Mouse (Mus musculus): ENCODE results near the gene Sh3pxd2b.
A peak's percentile ranks its signal among the peaks of the same experiment; 100 is the strongest.

The Sh3pxd2b gene

GRCm38 (mm10) chr11:32425043-32425658, 77.5 kb downstream of the Sh3pxd2b start:
- no peak for ATAC-seq (ENCODE audit: low TSS enrichment)

GRCm38 (mm10) chr11:32427537-32427936, 79.9 kb downstream of the Sh3pxd2b start:
- ATAC-seq (ENCODE audit: low TSS enrichment): no peak

- ATAC-seq (ENCODE audit: low TSS enrichment): no peak
Measured at GRCm38 (mm10) chr11:32435410-32436060, 87.9 kb downstream of the Sh3pxd2b start.

DNA sequence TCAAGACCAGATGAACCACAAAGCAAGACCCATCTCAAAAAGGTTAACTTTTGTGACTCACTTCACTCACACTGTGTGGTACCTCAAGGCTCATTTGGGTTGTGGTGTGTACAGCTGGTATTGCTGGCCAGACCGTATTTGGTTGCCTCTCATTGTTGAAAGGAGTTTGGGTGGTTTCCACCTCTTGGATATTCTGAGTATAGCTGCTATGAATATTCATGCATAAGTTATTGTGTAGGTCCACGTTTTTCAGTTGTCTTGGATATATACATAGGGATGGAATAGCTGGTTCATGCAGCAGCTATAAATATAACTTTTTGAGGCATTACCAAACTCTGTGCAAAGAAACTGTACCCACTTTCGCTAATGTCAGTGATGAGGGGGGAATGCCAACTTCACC, 95.0 kb downstream of the Sh3pxd2b start:
- peak; percentile 97 for ATAC-seq (ENCODE audit: low TSS enrichment)

DNA sequence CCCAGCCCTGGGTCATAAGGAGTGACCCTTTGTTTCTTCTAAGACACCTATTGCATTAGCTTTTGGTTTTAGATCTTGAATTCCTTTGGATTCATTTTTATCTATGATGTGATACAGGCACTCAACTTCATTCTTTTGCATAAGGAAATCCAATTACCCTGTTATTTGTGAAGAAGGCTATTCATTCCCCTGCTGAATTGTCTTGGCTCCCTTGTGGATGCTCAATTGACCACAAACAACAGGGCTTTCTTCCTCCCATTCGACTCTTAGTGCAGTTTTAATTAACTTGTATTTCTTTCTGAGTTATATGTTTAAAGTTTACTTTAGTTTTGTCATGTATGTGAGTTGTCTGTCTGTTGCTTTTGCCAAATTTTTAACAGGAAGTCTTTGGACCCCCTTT, 96.6 kb downstream of the Sh3pxd2b start:
- ATAC-seq (ENCODE audit: low TSS enrichment): no peak

DNA sequence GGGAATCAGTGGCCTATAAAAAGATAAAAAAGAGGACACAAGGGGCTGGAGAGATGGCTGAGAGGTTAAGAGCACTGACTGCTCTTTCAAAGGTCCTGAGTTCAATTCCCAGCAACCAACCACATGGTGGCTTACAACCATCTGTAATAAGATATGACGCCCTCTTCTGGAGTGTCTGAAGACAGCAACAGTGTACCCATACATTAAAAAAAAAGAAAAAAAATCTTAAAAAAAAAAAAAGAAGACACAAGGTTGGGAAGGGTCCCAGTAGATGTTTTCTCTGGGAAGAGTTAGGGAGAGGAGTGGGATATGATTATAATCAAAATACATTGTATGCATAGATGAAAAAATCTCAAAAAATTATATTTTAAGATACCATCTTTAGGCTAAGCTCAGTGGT, 97.5 kb downstream of the Sh3pxd2b start:
- no peak for ATAC-seq (ENCODE audit: low TSS enrichment)

GRCm38 (mm10) chr11:32445637-32446226, 98.1 kb downstream of the Sh3pxd2b start:
- no peak for ATAC-seq (ENCODE audit: low TSS enrichment)

DNA sequence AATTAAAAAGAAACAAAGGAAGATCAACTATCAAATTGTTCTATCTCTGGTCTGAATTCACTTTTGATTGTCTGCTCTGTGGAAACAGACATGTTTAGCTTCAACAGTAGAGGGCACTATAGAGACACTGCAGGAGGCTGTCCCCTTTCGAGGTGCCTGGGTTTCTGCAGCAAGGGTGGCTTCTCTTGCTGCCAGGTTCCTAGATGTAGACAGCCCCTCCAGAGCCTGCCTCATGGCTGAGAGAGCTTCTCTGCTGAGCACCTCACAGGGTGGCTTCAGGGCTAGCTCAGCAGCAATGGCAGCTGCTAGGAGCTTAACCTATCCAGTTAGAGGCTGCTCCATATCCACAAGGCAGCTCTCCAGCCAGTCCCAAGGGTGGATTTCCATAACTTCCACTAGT, 102.6 kb downstream of the Sh3pxd2b start:
- peak; percentile 38; the same call in 1 of the 2 replicates for ATAC-seq (ENCODE audit: low TSS enrichment)

DNA sequence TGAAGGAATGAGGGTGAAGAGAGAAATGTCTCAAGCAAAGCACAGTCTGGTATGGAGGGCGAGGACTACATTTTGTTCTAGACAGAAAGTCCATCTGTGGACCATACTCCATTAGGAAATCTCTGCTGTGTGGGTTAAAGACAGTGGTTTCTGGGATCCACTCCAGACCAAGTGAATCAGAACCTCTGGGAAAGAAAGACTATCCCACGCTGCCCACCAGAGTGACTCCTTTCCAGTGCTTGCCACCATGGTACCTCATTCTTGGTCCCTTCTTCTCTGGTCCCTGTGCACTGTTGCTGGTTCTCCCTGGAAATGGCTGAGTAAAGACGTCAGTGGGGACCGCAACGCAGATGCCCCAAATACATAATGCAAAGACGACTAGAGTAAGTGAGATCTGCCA, 103.7 kb downstream of the Sh3pxd2b start:
- ATAC-seq (ENCODE audit: low TSS enrichment): peak; percentile 4; the same call in 1 of the 2 replicates

DNA sequence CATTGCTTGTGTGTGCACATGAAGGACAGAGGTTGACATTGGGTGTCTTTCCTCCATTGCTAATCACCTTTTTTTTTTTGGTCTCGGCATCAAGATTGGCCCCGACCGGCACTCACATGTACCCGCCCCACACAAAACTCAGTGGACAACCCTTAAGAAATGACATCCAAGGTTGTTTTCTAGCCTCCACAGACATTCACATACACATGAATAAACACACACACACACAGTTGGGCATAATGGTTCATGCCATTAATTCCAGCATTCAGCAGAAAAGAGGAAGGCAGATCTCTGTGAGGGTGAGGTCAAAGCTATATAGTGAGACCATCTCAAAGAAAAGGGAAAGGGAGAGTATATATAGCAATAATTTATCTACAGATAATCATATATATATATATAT, 105.1 kb downstream of the Sh3pxd2b start:
- ATAC-seq (ENCODE audit: low TSS enrichment): no peak

- peak; percentile 51 for ATAC-seq (ENCODE audit: low TSS enrichment)
Measured at GRCm38 (mm10) chr11:32453353-32453915, 105.8 kb downstream of the Sh3pxd2b start.

DNA sequence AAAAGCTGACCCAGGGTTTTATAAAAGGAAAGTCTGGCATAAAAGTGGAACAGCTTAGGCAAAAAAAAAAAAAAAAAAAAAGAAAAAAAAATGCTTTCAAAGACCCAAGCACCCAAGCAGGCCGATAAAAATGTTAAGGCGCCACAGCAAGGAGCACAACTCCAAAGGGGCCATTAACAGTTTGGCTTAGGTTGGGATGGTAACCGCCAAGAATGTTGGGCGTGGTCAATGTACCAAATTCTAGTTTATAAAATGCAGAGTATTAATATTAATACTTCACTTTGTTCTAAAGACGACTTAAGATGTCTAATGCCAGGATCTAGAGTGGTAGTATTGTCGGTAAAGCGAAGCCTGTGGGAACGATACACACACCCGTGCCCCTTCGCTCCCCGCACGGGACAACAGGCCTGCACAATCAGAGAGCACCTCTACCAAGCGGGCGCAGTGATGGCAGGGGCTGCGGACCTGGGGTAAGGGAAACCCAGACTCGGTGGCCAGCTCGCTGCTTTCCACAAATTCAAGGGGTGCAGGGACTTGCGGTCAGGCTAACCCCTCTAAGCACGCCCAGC, 106.7 kb downstream of the Sh3pxd2b start:
- 0 out of 2 replicates have a peak, but pooled peaks have one; percentile 2 for ATAC-seq (ENCODE audit: low TSS enrichment)

DNA sequence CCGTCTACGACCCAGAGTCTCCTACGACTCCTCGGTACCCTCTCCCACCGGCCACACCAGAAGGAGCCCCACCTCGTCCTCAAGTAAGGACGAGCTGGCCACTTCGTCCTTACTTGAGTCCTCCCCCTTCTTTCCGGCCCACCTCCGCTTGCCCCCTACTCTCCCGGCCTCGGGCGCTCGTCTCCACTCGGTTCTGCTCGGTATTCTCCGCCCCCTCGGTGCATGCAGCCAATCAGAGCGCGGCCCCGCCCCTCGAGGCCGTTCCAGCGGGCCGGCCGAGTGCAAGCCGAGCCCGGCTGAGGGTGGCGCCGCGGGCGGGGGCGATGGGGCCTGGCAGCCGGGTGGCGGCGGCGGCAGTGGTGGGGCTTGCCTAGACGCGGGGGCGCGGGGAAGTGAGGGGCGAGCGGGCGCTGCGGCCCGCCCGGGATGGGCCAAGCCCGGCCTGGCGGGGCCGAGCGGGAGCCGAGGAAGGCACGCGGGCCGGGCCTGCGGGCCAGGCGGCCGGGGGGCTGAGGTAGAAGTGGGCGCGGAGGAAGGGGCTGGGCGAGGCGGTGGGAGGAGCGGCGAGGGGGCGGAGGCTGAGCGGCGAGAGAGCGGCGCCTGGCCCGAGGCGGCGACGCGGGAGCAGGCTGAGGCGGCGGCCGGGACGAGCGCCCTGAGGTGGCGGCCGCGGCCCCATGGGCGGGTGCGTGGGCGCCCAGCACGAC, 107.3 kb downstream of the Sh3pxd2b start, which contains the start of gene Ubtd2:
Gene Ubtd2 (plus strand): TSS at position 571 of the 707 bp plus-strand sequence.
- ATAC-seq (ENCODE audit: low TSS enrichment): peak; percentile 78

GRCm38 (mm10) chr11:32455507-32456141, 108.0 kb downstream of the Sh3pxd2b start:
- ATAC-seq (ENCODE audit: low TSS enrichment): no peak

DNA sequence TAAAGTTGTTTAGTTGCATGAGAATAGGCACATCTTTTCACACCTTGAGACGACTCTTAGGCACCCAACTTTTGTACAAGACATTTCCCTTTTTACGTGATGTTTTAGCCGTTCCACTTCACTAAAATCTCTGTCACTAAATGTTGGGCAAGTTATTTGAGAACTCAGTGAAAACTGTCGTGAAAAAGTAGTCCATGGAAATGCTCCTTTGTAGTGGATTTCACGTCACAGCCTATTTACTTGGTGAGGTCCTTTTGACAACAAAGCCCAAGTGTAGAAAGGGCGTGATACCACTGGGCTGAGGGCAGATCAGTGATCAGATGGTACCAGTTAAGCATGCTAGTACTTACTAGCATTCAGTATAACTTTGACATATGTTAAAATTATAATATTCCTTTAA, 108.7 kb downstream of the Sh3pxd2b start:
- no peak for ATAC-seq (ENCODE audit: low TSS enrichment)

DNA sequence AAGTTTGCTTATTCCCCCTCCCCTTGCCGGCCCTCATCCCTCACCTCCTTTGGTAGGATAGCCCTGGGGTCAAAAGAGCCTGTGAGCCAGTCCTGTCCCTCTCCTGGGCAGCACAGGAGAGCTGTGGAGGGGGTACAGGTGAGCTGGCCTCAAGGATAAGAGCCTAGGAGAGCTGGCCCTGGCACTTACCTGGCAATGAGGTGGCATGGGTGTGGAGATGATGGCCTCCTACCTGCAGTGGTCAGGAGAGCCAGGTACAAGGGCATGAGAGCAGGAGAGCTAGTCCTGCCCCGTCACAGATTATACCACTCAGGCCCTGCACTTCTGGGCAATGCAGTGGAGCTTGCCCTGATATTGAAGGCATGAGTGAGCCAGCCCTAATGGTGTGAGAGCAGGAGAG, 116.7 kb downstream of the Sh3pxd2b start:
- ATAC-seq (ENCODE audit: low TSS enrichment): no peak

GRCm38 (mm10) chr11:32471925-32472324, 124.3 kb downstream of the Sh3pxd2b start:
- ATAC-seq (ENCODE audit: low TSS enrichment): peak; percentile 74

GRCm38 (mm10) chr11:32474725-32475124, 127.1 kb downstream of the Sh3pxd2b start:
- ATAC-seq (ENCODE audit: low TSS enrichment): no peak

DNA sequence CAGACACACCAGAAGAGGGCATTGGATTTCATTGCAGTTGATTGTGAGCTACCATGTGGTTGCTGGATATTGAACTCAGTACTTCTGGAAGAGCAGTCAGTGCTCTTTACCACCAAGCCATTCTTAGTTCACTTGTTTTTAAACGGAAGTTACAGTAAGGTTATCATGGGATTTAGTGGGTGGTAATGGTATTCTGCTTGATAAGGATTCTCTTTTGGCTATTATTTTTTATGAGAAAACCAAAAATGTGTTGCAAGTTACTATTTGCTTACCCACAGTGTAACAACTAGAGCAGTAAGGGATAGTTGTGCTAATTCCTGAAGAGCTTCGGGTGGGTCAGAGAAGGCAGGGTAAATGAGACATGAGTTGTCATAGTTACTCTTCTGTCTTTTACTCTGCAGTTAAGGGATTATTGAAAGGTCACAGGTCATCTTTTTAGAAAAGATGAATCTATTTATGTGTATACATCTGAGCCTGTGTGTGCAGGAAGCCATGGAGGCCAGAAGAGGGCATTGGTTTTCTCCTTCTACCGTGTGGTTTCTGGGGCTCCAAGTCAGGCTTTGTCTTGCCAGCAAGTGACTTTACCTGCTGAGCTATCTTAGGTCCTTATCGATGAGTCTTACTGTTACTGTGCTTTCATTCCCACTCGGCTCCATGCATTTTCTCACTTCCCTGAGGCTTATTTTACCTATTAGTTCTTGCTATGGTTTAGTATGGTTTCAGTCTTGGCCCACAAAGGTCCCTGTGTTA, 128.0 kb downstream of the Sh3pxd2b start:
- no peak for ATAC-seq (ENCODE audit: low TSS enrichment)
